Mouse (Mus musculus) small intestine, adult 2 months (tissue): ENCODE results near the gene Atoh1. TPM values are rescaled to one million over a fixed set of nuclear protein-coding genes. Genes with fewer than 3 reads are reported as not detected.
A peak's percentile ranks its signal among the peaks of the same experiment; 100 is the strongest.

Experiments used
- H3K27ac ChIP-seq: fragments of 200-500 bp; 2 replicates; pipeline ENCODE4 v1.5.1; 2012; ENCODE audit warnings: low read depth, low read length, control low read depth, inconsistent platforms; ENCODE audit not compliant: insufficient read depth
- H3K27me3 ChIP-seq: fragments of 200-500 bp; 2 replicates; pipeline ENCODE4 v1.6.1; 2012; ENCODE audit warnings: mild to moderate bottlenecking, moderate library complexity, low read length, inconsistent platforms; ENCODE audit not compliant: control insufficient read depth, insufficient read depth
- H3K36me3 ChIP-seq: fragments of 200-500 bp; 2 replicates; pipeline ENCODE4 v1.6.1; 2012; ENCODE audit warnings: mild to moderate bottlenecking, low read length, control low read depth, inconsistent platforms; ENCODE audit not compliant: control insufficient read depth, insufficient read depth
- H3K4me1 ChIP-seq: fragments of 200-500 bp; 2 replicates; pipeline ENCODE4 v1.6.1; 2012; ENCODE audit warnings: low read length, inconsistent platforms, mixed read lengths; ENCODE audit not compliant: control insufficient read depth, insufficient read depth, insufficient read length
- H3K4me3 ChIP-seq: fragments of 200-500 bp; 2 replicates; pipeline ENCODE4 v1.5.1; 2012; ENCODE audit warnings: low read depth, mild to moderate bottlenecking, control low read depth, inconsistent platforms, low read length, moderate library complexity
- CTCF ChIP-seq: fragments of 200-500 bp; IDR thresholded peaks from 2 replicates; pipeline ENCODE4 v1.5.1; 2012; ENCODE audit warnings: low read depth, mild to moderate bottlenecking, control low read depth, inconsistent platforms, low read length, moderate library complexity, mixed read lengths; ENCODE audit not compliant: insufficient replicate concordance, insufficient read length; ENCODE audit errors: extremely low read depth
- POLR2A ChIP-seq: fragments of 200-500 bp; IDR thresholded peaks from 2 replicates; pipeline ENCODE4 v1.6.1; 2012; ENCODE audit warnings: low read depth, mild to moderate bottlenecking, control low read depth, inconsistent platforms, low read length, moderate library complexity
- whole genome bisulfite sequencing: fragments of 180-500 bp; shearing (Covaris S2); methylation state at CpG from one replicate; pipeline ENCODE4 v1.1.7; 2018; 5-methylcytosine and 5-hydroxymethylcytosine counted together
- polyA plus RNA-seq: library from polyadenylated mRNA; depleted of rRNA; stranded (reverse); fragments of >200 nt; gene quantifications from 2 replicates; pipeline ENCODE4 v1.2.3, GENCODE M21; 2012; rRNA removed

The Atoh1 gene
- 8.2 and 26.8 TPM in 2 replicates for polyA plus RNA-seq

DNA sequence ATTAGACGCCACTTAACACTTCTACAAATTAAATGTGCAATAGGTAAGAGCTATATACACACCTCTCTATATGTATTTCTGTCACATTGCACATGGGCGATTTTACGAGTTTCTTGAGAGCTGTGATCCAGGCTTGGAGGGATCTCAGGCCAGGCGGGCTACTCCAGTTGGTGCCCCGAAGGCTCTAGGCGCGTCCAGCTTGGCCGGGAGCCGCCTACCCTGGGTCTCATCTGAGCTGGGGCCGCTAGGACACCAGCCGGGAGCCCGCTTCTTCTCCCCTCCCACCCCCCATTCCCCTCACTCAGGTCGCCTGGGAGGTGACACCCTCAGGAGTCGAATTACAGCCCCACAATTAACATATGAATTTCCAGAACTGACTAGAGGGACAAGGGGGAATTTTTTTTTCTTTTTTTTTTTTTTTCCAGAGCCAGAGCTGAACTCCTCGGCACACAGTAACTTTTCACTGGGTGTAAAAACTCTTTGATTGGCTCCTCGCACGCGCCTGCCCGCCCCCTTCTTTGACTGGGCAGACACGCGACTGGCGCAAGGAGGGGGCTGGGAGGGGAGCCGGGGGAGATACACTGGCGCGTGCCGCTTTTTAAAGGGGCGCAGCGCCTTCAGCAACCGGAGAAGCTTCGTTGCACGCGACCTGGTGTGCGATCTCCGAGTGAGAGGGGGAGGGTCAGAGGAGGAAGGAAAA lies at the start of gene Atoh1:
Gene Atoh1 (plus strand): TSS at position 627 of the 700 bp plus-strand sequence.
- Histone ChIP-seq H3K36me3 (no peaks in the 10 kb centered on the region), H3K4me3 (peak within 1 kb of the TSS; percentile 53), H3K27ac (peak within 1 kb of the TSS; percentile 7; the same call in 1 of the 2 replicates), H3K27me3 (peaks cover 37% of the 10 kb centered on the region), H3K4me1 (peaks cover 11% of the 10 kb centered on the region)
- TF ChIP-seq POLR2A (no peak), CTCF (no peak)
- WGBS = 1% methylated on average over 34 of the region's 34 CpGs

DNA sequence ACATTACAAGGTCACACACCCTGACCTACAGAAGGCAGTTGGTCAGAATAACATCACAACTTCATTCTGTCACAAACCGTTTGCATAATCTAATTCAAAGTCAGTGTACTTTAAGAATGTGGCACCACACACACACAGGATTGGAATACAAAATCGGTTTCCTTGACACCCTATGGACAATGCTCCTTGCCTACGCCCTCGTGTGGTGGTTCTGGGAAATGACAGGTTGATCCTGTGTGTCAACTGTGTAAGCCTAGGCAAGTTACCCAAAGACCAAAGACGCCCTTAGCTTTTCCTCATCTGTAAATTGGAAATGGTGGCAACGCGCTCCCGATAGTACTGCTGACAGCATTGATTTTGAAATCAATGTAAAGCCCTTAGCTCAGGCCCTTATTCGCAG lies 45.0 kb upstream of the Atoh1 start:
- TF ChIP-seq POLR2A = no peak
- TF ChIP-seq CTCF = peak; percentile 39; the same call in 1 of the 2 replicates
- no peak overlapping the region for H3K4me3 ChIP-seq
- H3K4me1 ChIP-seq = no peaks in the 10 kb centered on the region
- WGBS = 37% methylated on average over 9 of the region's 9 CpGs
- no peaks in the 10 kb centered on the region for H3K27me3 ChIP-seq
- no peaks in the 10 kb centered on the region for H3K36me3 ChIP-seq
- H3K27ac ChIP-seq = no peak overlapping the region

DNA sequence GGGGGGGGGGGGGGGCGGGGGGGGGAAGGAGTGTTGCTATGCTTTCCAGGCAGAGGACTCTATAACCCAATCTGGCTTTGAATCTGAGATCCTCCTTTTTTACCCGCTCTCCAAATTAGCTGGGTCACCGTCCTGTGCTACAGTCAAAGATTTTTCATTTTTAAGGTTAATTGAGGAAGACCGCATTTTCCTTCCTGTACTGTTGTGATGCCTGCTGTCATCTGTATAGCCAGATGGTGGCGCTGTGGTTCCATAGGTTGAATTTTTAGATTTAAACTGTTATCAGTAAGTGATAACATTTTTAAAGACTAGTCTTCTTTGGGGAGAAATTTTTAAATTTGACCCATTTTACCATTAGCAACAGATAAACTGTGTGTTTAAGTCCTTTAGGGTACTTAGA lies 44.0 kb upstream of the Atoh1 start:
- WGBS = 5% methylated on average over 5 of the region's 5 CpGs
- no peaks in the 10 kb centered on the region for H3K4me1 ChIP-seq
- no peaks in the 10 kb centered on the region for H3K36me3 ChIP-seq
- H3K27me3 ChIP-seq = no peaks in the 10 kb centered on the region
- H3K4me3 ChIP-seq = no peak overlapping the region
- no peak overlapping the region for H3K27ac ChIP-seq
- no peak for TF ChIP-seq CTCF
- TF ChIP-seq POLR2A = no peak

DNA sequence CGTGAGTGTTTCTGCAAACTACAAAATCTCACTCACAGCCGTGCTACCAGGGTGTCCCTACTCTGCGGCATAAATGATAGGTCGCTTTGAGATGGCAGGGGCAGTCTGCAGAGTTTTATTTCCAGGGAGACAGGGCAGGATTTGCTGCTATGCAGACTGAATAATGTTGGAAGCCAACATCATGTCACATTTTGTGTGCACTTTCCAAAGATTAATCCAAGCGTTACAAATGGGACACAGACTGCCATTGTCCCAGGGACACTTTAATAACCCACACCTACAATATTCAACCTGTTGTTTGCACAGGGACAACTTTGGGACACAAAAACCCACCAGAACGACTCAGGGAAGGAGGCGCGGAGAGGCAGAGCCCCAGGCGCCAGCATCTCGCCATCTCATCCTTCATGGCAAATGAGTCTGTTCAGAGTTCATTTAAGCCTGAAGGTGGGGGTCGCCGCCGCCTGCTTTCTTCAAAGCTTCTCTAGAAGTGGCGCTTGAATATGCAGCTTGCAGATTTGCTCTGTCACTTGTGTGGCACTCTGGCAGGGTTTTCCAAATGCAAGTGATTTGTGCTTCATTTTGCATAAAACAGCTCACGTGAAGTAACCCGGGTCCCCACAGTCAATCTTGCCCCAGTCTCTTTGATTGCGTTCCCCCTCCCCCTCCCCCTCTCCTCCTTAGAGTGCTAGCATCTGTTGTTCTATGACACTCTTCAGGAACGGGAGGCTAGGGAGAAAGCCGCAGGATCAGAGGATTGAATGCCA lies 40.6 kb upstream of the Atoh1 start:
- WGBS = 24% methylated on average over 19 of the region's 19 CpGs
- TF ChIP-seq POLR2A = no peak
- TF ChIP-seq CTCF = no peak
- Histone ChIP-seq H3K4me3 (no peak overlapping the region), H3K27me3 (no peaks in the 10 kb centered on the region), H3K36me3 (no peaks in the 10 kb centered on the region), H3K4me1 (no peaks in the 10 kb centered on the region), H3K27ac (no peak overlapping the region)

DNA sequence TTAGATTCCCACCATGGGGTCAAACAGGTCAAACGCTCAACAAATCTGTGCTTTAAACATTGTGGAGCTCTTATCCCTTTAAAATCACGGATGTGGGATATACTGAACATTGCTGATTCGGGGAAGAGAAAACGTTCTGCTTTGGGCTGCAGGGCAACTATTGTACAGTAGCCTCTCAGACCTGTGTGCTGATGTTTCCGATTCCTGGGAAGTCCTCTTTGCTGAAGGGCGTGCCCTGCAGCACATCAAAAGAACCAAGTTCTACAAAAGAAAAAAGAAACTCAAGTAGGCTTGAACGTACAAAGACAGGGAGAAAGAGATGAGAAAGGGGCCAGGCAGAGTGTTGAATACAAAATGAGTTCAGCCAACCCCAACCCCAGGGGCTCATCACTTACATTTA lies 34.2 kb upstream of the Atoh1 start:
- Histone ChIP-seq H3K27ac (no peak overlapping the region), H3K27me3 (no peaks in the 10 kb centered on the region), H3K4me3 (no peak overlapping the region), H3K36me3 (no peaks in the 10 kb centered on the region), H3K4me1 (no peaks in the 10 kb centered on the region)
- 63% methylated on average over 7 of the region's 7 CpGs for WGBS
- TF ChIP-seq POLR2A (no peak), CTCF (no peak)

DNA sequence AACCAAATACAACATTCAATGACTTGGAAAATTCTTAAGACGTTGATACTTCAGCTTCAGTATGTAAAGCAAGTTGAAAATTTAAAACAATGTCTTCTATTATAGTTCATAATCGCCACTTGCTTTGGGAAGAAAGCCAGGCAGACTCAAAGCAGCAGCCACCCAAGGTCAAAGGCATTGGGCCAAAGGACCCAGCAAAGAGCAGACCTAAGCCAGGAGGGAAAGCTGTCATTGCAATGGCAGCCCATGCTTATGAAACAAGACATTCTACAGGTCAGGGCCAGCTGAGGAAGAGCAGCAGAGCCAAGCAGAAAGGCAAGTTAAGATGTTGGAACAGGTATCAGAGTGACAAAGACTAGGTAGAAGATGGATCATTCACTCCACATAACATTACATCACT lies 25.3 kb upstream of the Atoh1 start:
- WGBS = 67% methylated on average over 2 of the region's 2 CpGs
- TF ChIP-seq POLR2A (no peak), CTCF (no peak)

DNA sequence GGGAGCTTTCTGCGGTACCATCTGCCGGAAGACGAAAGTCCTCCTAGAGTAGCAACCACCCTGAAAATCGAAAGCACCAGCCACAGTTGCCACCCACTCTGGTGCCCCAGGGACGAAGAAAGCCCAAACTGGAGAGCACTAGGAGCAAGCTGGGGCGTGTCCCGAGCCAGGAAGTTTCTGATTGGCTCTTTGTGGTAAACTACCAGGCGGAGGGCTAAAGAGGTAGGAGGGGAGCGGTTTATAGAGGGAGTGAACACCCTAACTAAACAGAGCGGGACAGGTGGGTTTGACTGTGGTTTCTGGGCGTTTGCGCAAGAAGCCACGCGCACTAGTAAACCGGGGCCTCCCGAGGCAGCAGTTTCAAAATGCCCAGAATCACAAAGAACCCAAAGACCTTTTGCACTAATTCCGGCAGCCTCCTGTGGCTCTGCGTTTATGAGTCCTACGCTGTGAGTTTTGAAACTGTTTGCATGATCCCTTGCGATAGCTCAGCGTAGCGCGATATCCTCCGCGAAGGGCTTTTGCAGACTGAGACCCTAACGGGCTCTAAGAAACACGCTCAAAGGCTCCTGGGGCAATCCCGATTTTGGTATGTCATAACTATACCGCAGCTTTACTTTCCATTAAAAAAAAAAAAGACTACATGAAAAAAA lies 1.0 kb upstream of the Atoh1 start:
- no peak for TF ChIP-seq POLR2A
- no peak for TF ChIP-seq CTCF
- under 1% methylated on average over 29 of the region's 29 CpGs for WGBS
- H3K27me3 ChIP-seq = peaks cover 33% of the 10 kb centered on the region

More for the DNA sequence above, 25.3 kb upstream of the Atoh1 start:
- Histone ChIP-seq H3K36me3 (no peaks in the 10 kb centered on the region), H3K4me3 (no peak overlapping the region), H3K27ac (no peak overlapping the region), H3K4me1 (no peaks in the 10 kb centered on the region), H3K27me3 (no peaks in the 10 kb centered on the region)

More for the DNA sequence above, 1.0 kb upstream of the Atoh1 start:
- Histone ChIP-seq H3K36me3 (no peaks in the 10 kb centered on the region), H3K27ac (peak overlapping the region; percentile 6; the same call in 1 of the 2 replicates), H3K4me3 (peak overlapping the region; percentile 49), H3K4me1 (peaks cover 11% of the 10 kb centered on the region)
